Mouse (Mus musculus) G1E (cell line): ENCODE data around the gene Zfp148. TPM values are rescaled to one million over a fixed set of nuclear protein-coding genes. Genes with fewer than 3 reads are reported as not detected.

Experiments
- ATAC-seq: 2 replicates; pipeline ENCODE4 v1.8.0; 2016; ENCODE audit warnings: mild to moderate bottlenecking; ENCODE audit not compliant: insufficient number of reproducible peaks, poor library complexity, low FRiP score, severe bottlenecking; ENCODE audit errors: extremely low read depth
- DNase-seq: peaks from one replicate; pipeline ENCODE4 v3.0.0; 2012; ENCODE audit warnings: low spot score
- H3K27me3 ChIP-seq: 2 replicates; pipeline ENCODE4 v1.6.1; 2012; ENCODE audit warnings: mild to moderate bottlenecking, low read length, inconsistent platforms; ENCODE audit not compliant: insufficient read depth
- H3K36me3 ChIP-seq: replicated peaks from 2 replicates; pipeline ENCODE3; 2012; ENCODE audit warnings: mild to moderate bottlenecking, inconsistent platforms
- H3K4me1 ChIP-seq: 2 replicates; pipeline ENCODE4 v1.6.1; 2012; ENCODE audit warnings: low read depth, low read length, inconsistent platforms, mixed read lengths; ENCODE audit not compliant: insufficient read depth
- H3K4me3 ChIP-seq: 2 replicates; pipeline ENCODE4 v1.5.1; 2012; ENCODE audit warnings: low read depth, mild to moderate bottlenecking, inconsistent platforms, low read length, moderate library complexity, mixed read lengths
- H3K9me3 ChIP-seq: replicated peaks from 2 replicates; pipeline ENCODE4 v1.6.1; 2012; ENCODE audit warnings: inconsistent platforms
- CTCF ChIP-seq: IDR thresholded peaks from 2 replicates; pipeline ENCODE4 v1.5.1; 2012; ENCODE audit warnings: low read depth, low read length, inconsistent platforms, mixed read lengths
- GATA1 ChIP-seq: IDR thresholded peaks from 2 replicates; pipeline ENCODE4 v1.6.1; 2012; ENCODE audit warnings: borderline replicate concordance, low read length, inconsistent platforms, mixed read lengths
- GATA2 ChIP-seq: IDR thresholded peaks from 2 replicates; pipeline ENCODE4 v1.6.1; 2012; ENCODE audit warnings: low read depth, low read length, inconsistent platforms, borderline replicate concordance
- POLR2AphosphoS5 ChIP-seq: IDR thresholded peaks from 2 replicates; pipeline ENCODE4 v1.6.1; 2012; ENCODE audit warnings: low read depth, low read length, inconsistent platforms; ENCODE audit not compliant: insufficient replicate concordance
- TAL1 ChIP-seq: conservative IDR thresholded peaks from 2 replicates; pipeline ENCODE4 v1.6.1; 2012; ENCODE audit warnings: low read depth, low read length, inconsistent platforms, mixed read lengths
- polyA plus RNA-seq: library from polyadenylated mRNA; stranded (reverse); fragments of >175 nt; gene quantifications from 2 replicates; pipeline ENCODE4 v1.2.3, GENCODE M21; 2012
- total RNA-seq, 2 experiments: library from RNA; stranded (forward) in 1 of 2; stranded (reverse) in 1 of 2; fragments of 200-1000 nt in 1 of 2; fragments of >200 nt in 1 of 2; fragmentation: Nextera tagmentation in 1 of 2; gene quantifications; 2 replicates each; pipeline ENCODE4 v1.2.3; 2014 to 2017

Gene Zfp148
- total and polyA plus RNA-seq, 3 experiments, result 5.7 to 97.8 (median 26.8) TPM

- no peaks in the 10 kb centered on the region for H3K4me1 ChIP-seq
- TF ChIP-seq TAL1, result no peak
- TF ChIP-seq GATA2, result no peak
- TF ChIP-seq POLR2AphosphoS5, result no peak
- no peak for TF ChIP-seq GATA1
- H3K9me3 ChIP-seq, result no peaks in the 10 kb centered on the region
- H3K4me3 ChIP-seq, result no peak overlapping the region
- DNase-seq, result no peak
- peaks cover 29% of the 10 kb centered on the region for H3K27me3 ChIP-seq
- ATAC-seq, result no peak
- no peaks in the 10 kb centered on the region for H3K36me3 ChIP-seq
Measured at GRCm38 (mm10) chr16:33512555-33512954, 131.9 kb downstream of the Zfp148 start.

GRCm38 (mm10) chr16:33516807-33517565, 136.3 kb downstream of the Zfp148 start, which contains the start of gene Slc12a8:
Gene Slc12a8 (plus strand): TSS chr16:33517328.
- H3K9me3 ChIP-seq, result no peaks in the 10 kb centered on the region
- DNase-seq, result no peak
- ATAC-seq, result no peak
- peaks cover 43% of the 10 kb centered on the region for H3K27me3 ChIP-seq
- H3K4me3 ChIP-seq, result no peak within 1 kb of the TSS
- H3K36me3 ChIP-seq, result no peaks in the 10 kb centered on the region
- no peaks in the 10 kb centered on the region for H3K4me1 ChIP-seq
- TF ChIP-seq GATA1 (no peak), CTCF (no peak), GATA2 (no peak), TAL1 (no peak), POLR2AphosphoS5 (no peak)

DNA sequence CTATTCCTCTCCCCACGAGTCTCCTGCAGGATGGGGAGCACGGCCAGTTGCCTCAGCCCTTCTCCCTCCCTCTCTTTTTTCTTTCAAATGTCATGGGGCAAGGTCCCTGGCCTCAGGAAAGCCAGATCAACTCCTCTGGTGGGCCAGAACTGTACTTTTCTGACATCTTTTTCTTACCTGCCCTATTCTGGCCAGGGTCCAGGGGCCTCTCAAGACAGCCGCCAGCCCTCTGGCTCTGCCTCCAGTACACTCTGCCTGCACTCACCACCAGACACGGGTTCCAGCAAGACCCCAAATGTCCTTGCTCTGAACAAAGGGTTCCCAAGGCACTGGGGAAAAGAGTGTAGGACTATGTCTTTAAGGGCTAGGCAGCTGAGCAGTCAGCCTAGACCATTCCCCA, 137.0 kb downstream of the Zfp148 start:
- DNase-seq (no peak), ATAC-seq (no peak)
- no peak overlapping the region for H3K4me3 ChIP-seq
- no peaks in the 10 kb centered on the region for H3K9me3 ChIP-seq
- H3K27me3 ChIP-seq, result peaks cover 42% of the 10 kb centered on the region
- no peaks in the 10 kb centered on the region for H3K4me1 ChIP-seq
- H3K36me3 ChIP-seq, result no peaks in the 10 kb centered on the region
- TF ChIP-seq TAL1 (no peak), GATA1 (no peak), CTCF (no peak), GATA2 (no peak), POLR2AphosphoS5 (no peak)

DNA sequence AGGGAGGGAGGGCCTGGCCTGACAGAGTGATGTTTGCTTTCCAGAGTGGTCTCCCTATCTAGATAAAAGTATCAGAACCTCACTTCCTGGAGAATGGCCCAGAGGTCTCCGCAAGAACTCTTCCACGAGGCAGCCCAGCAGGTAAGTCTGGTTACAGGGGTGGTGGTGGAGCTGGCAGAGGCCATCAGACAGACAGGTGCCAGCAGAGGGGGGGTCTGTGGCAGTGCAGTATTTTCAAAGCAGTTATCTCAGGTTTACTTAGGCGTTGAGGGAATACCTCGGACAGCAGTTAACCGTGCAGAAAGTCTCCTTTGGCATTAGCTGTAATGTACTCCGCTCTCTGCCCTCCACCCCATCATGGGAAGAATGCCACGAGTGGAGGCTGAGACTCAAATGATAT, 137.6 kb downstream of the Zfp148 start:
- DNase-seq (no peak), ATAC-seq (no peak)
- TF ChIP-seq POLR2AphosphoS5 (no peak), GATA1 (no peak), CTCF (no peak), TAL1 (no peak), GATA2 (no peak)
- Histone ChIP-seq H3K4me1 (no peaks in the 10 kb centered on the region), H3K9me3 (no peaks in the 10 kb centered on the region), H3K36me3 (no peaks in the 10 kb centered on the region), H3K4me3 (no peak overlapping the region), H3K27me3 (peaks cover 41% of the 10 kb centered on the region)

GRCm38 (mm10) chr16:33519916-33520568, 139.4 kb downstream of the Zfp148 start:
- H3K36me3 ChIP-seq, result no peaks in the 10 kb centered on the region
- DNase-seq, result no peak
- no peaks in the 10 kb centered on the region for H3K9me3 ChIP-seq
- H3K4me3 ChIP-seq, result no peak overlapping the region
- H3K4me1 ChIP-seq, result no peaks in the 10 kb centered on the region
- peaks cover 38% of the 10 kb centered on the region for H3K27me3 ChIP-seq
- no peak for ATAC-seq
- no peak for TF ChIP-seq CTCF
- no peak for TF ChIP-seq GATA2
- no peak for TF ChIP-seq POLR2AphosphoS5
- no peak for TF ChIP-seq GATA1
- no peak for TF ChIP-seq TAL1

- Histone ChIP-seq H3K4me1 (no peaks in the 10 kb centered on the region), H3K36me3 (no peaks in the 10 kb centered on the region), H3K4me3 (no peak overlapping the region), H3K27me3 (peaks cover 28% of the 10 kb centered on the region), H3K9me3 (no peaks in the 10 kb centered on the region)
- ATAC-seq (no peak), DNase-seq (no peak)
- TF ChIP-seq GATA1 (no peak), CTCF (no peak), POLR2AphosphoS5 (no peak), TAL1 (no peak), GATA2 (no peak)
Measured at GRCm38 (mm10) chr16:33522516-33522915, 141.9 kb downstream of the Zfp148 start.
